Mouse (Mus musculus) ZHBTc4 (cell line): ENCODE results near the gene Nkd2.

ENCODE experiments used
- DNase-seq: peaks from one replicate; pipeline ENCODE4 v3.0.0-alpha.2; 2011; ENCODE audit warnings: low read depth, low spot score

Nkd2 gene

GRCm38 (mm10) chr13:73847465-73847836, at the start of gene Nkd2:
Gene Nkd2, minus strand, starts transcription at chr13:73847631.
- peak; percentile 89 for DNase-seq

GRCm38 (mm10) chr13:73892493-73893178, 45.2 kb upstream of the Nkd2 start:
- DNase-seq, result no peak

GRCm38 (mm10) chr13:73887415-73887874, 40.0 kb upstream of the Nkd2 start:
- DNase-seq, result no peak

- DNase-seq, result no peak
Observed at GRCm38 (mm10) chr13:73886601-73887000, 39.2 kb upstream of the Nkd2 start.

GRCm38 (mm10) chr13:73886066-73886465, 38.6 kb upstream of the Nkd2 start:
- no peak for DNase-seq

GRCm38 (mm10) chr13:73885656-73886055, 38.2 kb upstream of the Nkd2 start:
- no peak for DNase-seq

- DNase-seq, result no peak
Observed at GRCm38 (mm10) chr13:73881347-73881746, 33.9 kb upstream of the Nkd2 start.

- DNase-seq, result peak; percentile 42
Observed at GRCm38 (mm10) chr13:73879824-73880223, 32.4 kb upstream of the Nkd2 start.

GRCm38 (mm10) chr13:73872159-73872558, 24.7 kb upstream of the Nkd2 start:
- no peak for DNase-seq

GRCm38 (mm10) chr13:73846589-73847464, 604 bp downstream of the Nkd2 start:
- peak; percentile 52 for DNase-seq

- no peak for DNase-seq
Observed at GRCm38 (mm10) chr13:73842696-73843095, 4.7 kb downstream of the Nkd2 start.

GRCm38 (mm10) chr13:73839740-73840139, 7.7 kb downstream of the Nkd2 start:
- no peak for DNase-seq

- no peak for DNase-seq
Observed at GRCm38 (mm10) chr13:73839137-73839548, 8.3 kb downstream of the Nkd2 start.

GRCm38 (mm10) chr13:73837708-73838107, 9.7 kb downstream of the Nkd2 start:
- no peak for DNase-seq

- no peak for DNase-seq
Observed at GRCm38 (mm10) chr13:73836491-73836890, 10.9 kb downstream of the Nkd2 start.

- DNase-seq, result no peak
Observed at GRCm38 (mm10) chr13:73835791-73836190, 11.6 kb downstream of the Nkd2 start.

GRCm38 (mm10) chr13:73833809-73834208, 13.6 kb downstream of the Nkd2 start:
- no peak for DNase-seq

GRCm38 (mm10) chr13:73831486-73831885, 15.9 kb downstream of the Nkd2 start:
- DNase-seq, result peak; percentile 72

- DNase-seq, result no peak
Observed at GRCm38 (mm10) chr13:73827243-73827642, 20.2 kb downstream of the Nkd2 start.

GRCm38 (mm10) chr13:73823711-73824110, 23.7 kb downstream of the Nkd2 start:
- no peak for DNase-seq

GRCm38 (mm10) chr13:73822187-73822800, 25.1 kb downstream of the Nkd2 start:
- DNase-seq, result peak; percentile 74

GRCm38 (mm10) chr13:73821251-73821650, 26.2 kb downstream of the Nkd2 start:
- no peak for DNase-seq
